9 mouse cellular contexts compared by ENCODE assay signal in the genomic region with DNA sequence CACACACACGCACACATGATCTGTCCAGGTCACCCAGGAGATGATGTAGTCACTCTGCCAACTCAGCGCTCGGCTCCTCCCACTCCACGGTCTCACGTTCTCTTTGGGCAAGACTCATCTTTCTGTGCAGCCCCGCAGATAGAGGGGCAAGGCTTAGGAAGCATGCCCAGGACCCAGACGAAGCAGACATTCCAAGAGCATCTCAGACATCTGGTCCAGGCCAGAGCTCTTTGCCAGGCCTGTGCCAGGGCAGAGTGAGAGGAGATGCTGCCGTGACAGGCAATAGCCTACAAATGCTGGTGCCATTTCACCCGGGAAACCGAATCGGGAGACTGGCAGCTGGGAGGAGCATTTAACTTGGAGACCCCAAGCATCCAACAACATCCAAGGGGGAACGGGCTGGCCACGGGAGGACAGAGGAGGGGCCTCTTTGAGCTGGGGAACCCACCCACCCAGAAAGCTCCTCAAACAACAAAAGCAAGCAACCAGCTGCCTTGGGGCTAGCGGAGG.
A peak's percentile ranks its signal among the peaks of the same experiment; 100 is the strongest.
DNase-seq lines count a peak whose midpoint lies in the region; ATAC-seq and TF ChIP-seq lines count a peak whose summit lies in the region.
"Had no signal": no experiment of that assay in that cellular context is flagged by ENCODE, and none has a peak within 500 bp of the region (broad histone marks: within the 10 kb centered on the region; RNA-seq: fewer than 3 reads in every experiment).

No protein-coding gene starts in this region.

- TF ChIP-seq CTCF in kidney, postnatal 0 days (IDR thresholded peaks at IDR 0.05; ENCODE audit: low read depth), result no peak

- no peak overlapping the region for H3K4me3 ChIP-seq in kidney, postnatal 0 days (replicated peaks; ENCODE audit: low read depth, low read length)
- H3K4me3 ChIP-seq in forebrain, embryonic 13.5 days, result peak overlapping the region; percentile 5
- H3K4me3 ChIP-seq in limb, embryonic 12.5 days (replicated peaks), result peak overlapping the region; percentile 21
- H3K4me3 ChIP-seq in neural tube, embryonic 14.5 days (ENCODE audit: low read depth, low read length), result no peak overlapping the region

- peak; percentile 24 for DNase-seq in kidney, postnatal 0 days (ENCODE audit: low spot score)
- DNase-seq in kidney, adult 9 months, result no peak
- DNase-seq in lung, adult 18-20 months, result no peak
- no peak for DNase-seq in B cell, adult 2 months
- no peak for DNase-seq in cerebellum, adult 18-20 months
- DNase-seq: gastrocnemius, postnatal 10 days had no signal

- no peak overlapping the region for H3K9ac ChIP-seq in kidney, postnatal 0 days (ENCODE audit: low read depth, low read length)
- peak overlapping the region; percentile 55; the same call in 1 of the 2 replicates for H3K9ac ChIP-seq in forebrain, embryonic 13.5 days
- no peak overlapping the region for H3K9ac ChIP-seq in limb, embryonic 12.5 days (replicated peaks)
- H3K9ac ChIP-seq in neural tube, embryonic 14.5 days (replicated peaks; ENCODE audit: low read depth, low read length), result no peak overlapping the region

- no peaks in the 10 kb centered on the region for H3K36me3 ChIP-seq in kidney, postnatal 0 days (ENCODE audit: insufficient read depth, low read length)
- no peaks in the 10 kb centered on the region for H3K36me3 ChIP-seq in forebrain, embryonic 13.5 days (ENCODE audit: poor library complexity, severe bottlenecking)
- no peaks in the 10 kb centered on the region for H3K36me3 ChIP-seq in limb, embryonic 12.5 days
- H3K36me3 ChIP-seq in neural tube, embryonic 14.5 days (ENCODE audit: control insufficient read depth, insufficient read depth, low read length), result no peaks in the 10 kb centered on the region

- no peaks in the 10 kb centered on the region for H3K9me3 ChIP-seq in kidney, postnatal 0 days (replicated peaks; ENCODE audit: low read length)
- no peaks in the 10 kb centered on the region for H3K9me3 ChIP-seq in forebrain, embryonic 13.5 days (replicated peaks)
- H3K9me3 ChIP-seq in limb, embryonic 12.5 days, result no peaks in the 10 kb centered on the region
- no peaks in the 10 kb centered on the region for H3K9me3 ChIP-seq in neural tube, embryonic 14.5 days (ENCODE audit: control insufficient read depth, low read length)

- H3K27ac ChIP-seq in kidney, postnatal 0 days, result no peak overlapping the region
- H3K27ac ChIP-seq in forebrain, embryonic 13.5 days, result peak overlapping the region; percentile 76
- no peak overlapping the region for H3K27ac ChIP-seq in limb, embryonic 12.5 days
- no peak overlapping the region for H3K27ac ChIP-seq in neural tube, embryonic 14.5 days (ENCODE audit: low read depth, low read length)

- peaks cover 10% of the 10 kb centered on the region; the same call in 1 of the 2 replicates for H3K4me1 ChIP-seq in kidney, postnatal 0 days (replicated peaks; ENCODE audit: insufficient read depth, low read length)
- H3K4me1 ChIP-seq in forebrain, embryonic 13.5 days, result peaks cover 18% of the 10 kb centered on the region
- H3K4me1 ChIP-seq in limb, embryonic 12.5 days (replicated peaks), result peaks cover 12% of the 10 kb centered on the region
- H3K4me1 ChIP-seq in neural tube, embryonic 14.5 days (ENCODE audit: control insufficient read depth, insufficient read depth, low read length), result peaks cover 9% of the 10 kb centered on the region

- 9% methylated on average over 14 of the region's 14 CpGs for WGBS in kidney, postnatal 0 days
- WGBS in forebrain, embryonic 13.5 days, result 11% methylated on average over 14 of the region's 14 CpGs
- WGBS in limb, embryonic 12.5 days, result 20% methylated on average over 14 of the region's 14 CpGs
- 9% methylated on average over 14 of the region's 14 CpGs for WGBS in neural tube, embryonic 14.5 days

- H3K4me2 ChIP-seq in kidney, postnatal 0 days (ENCODE audit: low read length), result peak overlapping the region; percentile 37
- peak overlapping the region; percentile 51 for H3K4me2 ChIP-seq in forebrain, embryonic 13.5 days
- H3K4me2 ChIP-seq in limb, embryonic 12.5 days, result peak overlapping the region; percentile 56
- H3K4me2 ChIP-seq in neural tube, embryonic 14.5 days (ENCODE audit: low read depth, low read length), result peak overlapping the region; percentile 23

- peaks cover 53% of the 10 kb centered on the region for H3K27me3 ChIP-seq in kidney, postnatal 0 days (ENCODE audit: insufficient read depth, low read length)
- peaks cover 70% of the 10 kb centered on the region for H3K27me3 ChIP-seq in forebrain, embryonic 13.5 days
- H3K27me3 ChIP-seq in limb, embryonic 12.5 days, result peaks cover 93% of the 10 kb centered on the region
- H3K27me3 ChIP-seq in neural tube, embryonic 14.5 days (ENCODE audit: control insufficient read depth, insufficient read depth, low read length), result peaks cover 72% of the 10 kb centered on the region

- ATAC-seq in kidney, postnatal 0 days (replicated peaks; ENCODE audit: low FRiP score, low read depth), result 0 out of 2 replicates have a peak, but pooled peaks have one; percentile 43
- peak; percentile 88 for ATAC-seq in forebrain, embryonic 13.5 days
- ATAC-seq in limb, embryonic 12.5 days (ENCODE audit: insufficient number of reproducible peaks, insufficient read depth, low FRiP score, low TSS enrichment, low read depth), result no peak
- ATAC-seq in neural tube, embryonic 14.5 days (ENCODE audit: low read depth), result peak; percentile 75

Comparison
In these comparisons a context has a peak if more than half of its experiments do, and no peak if none do; other contexts are left out.
1. H3K4me3 ChIP-seq: peak in forebrain, embryonic 13.5 days (single experiment) and limb, embryonic 12.5 days (single experiment); none in kidney, postnatal 0 days (single experiment) and neural tube, embryonic 14.5 days (single experiment).
2. Peak in every context shown above with its lines, with median percentiles within 50 percentile points of each other: H3K4me2 ChIP-seq.